3 mouse cellular contexts compared by ENCODE assay signal in the genomic region with DNA sequence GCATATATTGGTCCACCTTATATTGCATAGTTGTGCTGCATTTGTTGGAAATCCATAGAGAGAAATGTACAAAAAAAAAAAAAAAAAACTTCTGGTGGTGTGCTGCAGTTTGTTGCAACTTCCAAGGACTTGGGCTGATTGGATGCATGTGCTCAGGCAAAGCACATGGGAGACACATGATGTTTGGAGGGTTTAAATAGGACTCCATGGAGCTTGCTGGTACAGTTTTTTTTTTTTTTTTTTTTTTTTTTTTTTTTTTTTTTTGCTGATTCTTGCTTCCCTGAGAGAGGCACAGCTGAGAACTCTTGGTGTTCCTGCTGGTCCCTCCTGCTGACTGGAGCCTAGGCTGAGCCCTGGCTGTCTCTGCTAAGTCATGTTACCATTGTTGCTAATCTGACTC.
A peak's percentile ranks its signal among the peaks of the same experiment; 100 is the strongest.
TF ChIP-seq lines count a peak whose summit lies in the region.

No protein-coding gene starts in this region.

TF ChIP-seq in CH12.LX, 34 proteins besides CTCF, POLR2A, EP300 and RAD21 (continued from another document):
- TF ChIP-seq IRF4 (IDR thresholded peaks at IDR 0.05; ENCODE audit: low read depth, low read length) (no peak), MAX (IDR thresholded peaks at IDR 0.05; ENCODE audit: low read length) (no peak), ZNF384 (IDR thresholded peaks at IDR 0.05; ENCODE audit: low read depth, low read length) (peak; percentile 66), CHD1 (IDR thresholded peaks at IDR 0.05; ENCODE audit: low read depth, low read length) (no peak)

TF ChIP-seq in ES-E14, 5 proteins besides CTCF, POLR2A, EP300 and RAD21 (continued from another document):
- TF ChIP-seq MAFK (IDR thresholded peaks at IDR 0.05; ENCODE audit: insufficient read depth, low read depth, low read length) (no peak), ZNF384 (IDR thresholded peaks at IDR 0.05; ENCODE audit: low read depth, low read length) (peak; percentile 85)

TF ChIP-seq in MEL, 35 proteins besides CTCF, POLR2A, EP300 and RAD21 (continued from another document):
- TF ChIP-seq SMC3 (IDR thresholded peaks at IDR 0.05; ENCODE audit: low read depth, low read length): no peak
- no peak for TF ChIP-seq MAFK (IDR thresholded peaks at IDR 0.05; ENCODE audit: borderline replicate concordance, low read depth, low read length)
